Comparison of ENCODE assay signal across 15 mouse cellular contexts in the genomic region with DNA sequence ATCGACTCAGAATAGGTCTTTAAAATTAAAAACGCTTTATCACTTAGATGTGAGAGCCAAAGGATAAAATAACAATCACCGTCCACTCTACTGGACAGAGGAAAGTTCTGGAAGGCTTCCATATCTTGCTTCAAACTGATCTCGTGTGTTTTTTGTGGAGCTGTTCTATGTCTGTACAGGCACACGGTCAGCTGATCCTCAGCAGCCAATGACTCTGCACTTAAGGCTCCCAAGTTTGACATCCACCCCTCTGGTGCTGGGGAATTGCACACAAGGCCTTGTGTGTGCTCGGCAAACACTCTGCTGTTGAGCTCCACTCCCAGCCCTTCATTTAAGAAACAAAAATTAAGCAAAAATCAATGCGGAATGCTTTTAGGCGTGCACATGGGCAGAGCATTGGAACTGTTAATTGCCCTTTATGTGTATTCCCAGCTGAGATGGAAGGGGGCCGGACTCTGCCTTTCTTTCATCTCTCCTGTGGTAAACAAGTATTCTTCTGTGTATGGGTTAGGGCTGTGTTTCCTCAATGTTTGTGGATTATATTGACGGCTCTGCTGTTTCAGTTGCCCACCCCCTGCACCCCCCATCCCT. TPM values are rescaled to one million over a fixed set of nuclear protein-coding genes. Genes with fewer than 3 reads are reported as not detected.
A peak's percentile ranks its signal among the peaks of the same experiment; 100 is the strongest.
DNase-seq lines count a peak whose midpoint lies in the region; ATAC-seq lines count a peak whose summit lies in the region.
"Had no signal": no experiment of that assay in that cellular context is flagged by ENCODE, and none has a peak within 500 bp of the region (broad histone marks: within the 10 kb centered on the region; RNA-seq: fewer than 3 reads in every experiment).

No protein-coding gene starts in this region.

- ATAC-seq in heart, embryonic 14.5 days (ENCODE audit: insufficient number of reproducible peaks, insufficient read depth, low FRiP score, low read depth), result no peak
- peak; percentile 48; the same call in 1 of the 2 replicates for ATAC-seq in neural tube, embryonic 13.5 days (ENCODE audit: low read depth)
- ATAC-seq in neural tube, embryonic 15.5 days (ENCODE audit: low FRiP score), result no peak
- no peak for ATAC-seq in limb, embryonic 15.5 days (ENCODE audit: insufficient number of reproducible peaks, low FRiP score, low TSS enrichment, low read depth)
- ATAC-seq in frontal cortex, adult (ENCODE audit: low TSS enrichment), result no peak

- H3K9me3 ChIP-seq in heart, embryonic 14.5 days (ENCODE audit: control insufficient read depth, low read length), result no peaks in the 10 kb centered on the region
- no peaks in the 10 kb centered on the region for H3K9me3 ChIP-seq in neural tube, embryonic 13.5 days
- H3K9me3 ChIP-seq in neural tube, embryonic 15.5 days (replicated peaks), result no peaks in the 10 kb centered on the region
- H3K9me3 ChIP-seq in limb, embryonic 15.5 days, result no peaks in the 10 kb centered on the region
- H3K9me3 ChIP-seq: embryonic facial prominence, embryonic 15.5 days had no signal

- peaks cover 41 to 65% of the 10 kb centered on the region in 2 experiments for H3K4me1 ChIP-seq in heart, embryonic 14.5 days (ENCODE audit: control insufficient read depth in 2 of 2, insufficient read depth in 2 of 2, low read length in 2 of 2)
- H3K4me1 ChIP-seq in neural tube, embryonic 13.5 days (replicated peaks), result peaks cover 43% of the 10 kb centered on the region
- H3K4me1 ChIP-seq in neural tube, embryonic 15.5 days, result peaks cover 21% of the 10 kb centered on the region
- H3K4me1 ChIP-seq in limb, embryonic 15.5 days, result peaks cover 22% of the 10 kb centered on the region

- peaks cover 20% of the 10 kb centered on the region for H3K36me3 ChIP-seq in heart, embryonic 14.5 days (ENCODE audit: control insufficient read depth, insufficient read depth, low read length)
- peaks cover 3% of the 10 kb centered on the region for H3K36me3 ChIP-seq in neural tube, embryonic 13.5 days
- no peaks in the 10 kb centered on the region for H3K36me3 ChIP-seq in neural tube, embryonic 15.5 days
- H3K36me3 ChIP-seq in limb, embryonic 15.5 days, result peaks cover 3% of the 10 kb centered on the region; the same call in 1 of the 2 replicates
- H3K36me3 ChIP-seq: embryonic facial prominence, embryonic 15.5 days had no signal

- no peak overlapping the region for H3K4me3 ChIP-seq in heart, embryonic 14.5 days (ENCODE audit: control insufficient read depth in 1 of 2, insufficient read depth in 1 of 2, low read depth in 1 of 2, low read length in 2 of 2)
- H3K4me3 ChIP-seq in neural tube, embryonic 13.5 days, result no peak overlapping the region
- H3K4me3 ChIP-seq in neural tube, embryonic 15.5 days (replicated peaks), result no peak overlapping the region
- H3K4me3 ChIP-seq in limb, embryonic 15.5 days, result no peak overlapping the region
- H3K4me3 ChIP-seq: embryonic facial prominence, embryonic 15.5 days; left cerebral cortex, adult 2 months had no signal

- WGBS in heart, embryonic 14.5 days, result 57% methylated on average over 10 of the region's 10 CpGs
- WGBS in neural tube, embryonic 13.5 days, result 67% methylated on average over 10 of the region's 10 CpGs
- 64% methylated on average over 10 of the region's 10 CpGs for WGBS in neural tube, embryonic 15.5 days
- 60% methylated on average over 10 of the region's 10 CpGs for WGBS in limb, embryonic 15.5 days

- H3K27me3 ChIP-seq in heart, embryonic 14.5 days (ENCODE audit: control insufficient read depth, insufficient read depth, low read length), result no peaks in the 10 kb centered on the region
- no peaks in the 10 kb centered on the region for H3K27me3 ChIP-seq in neural tube, embryonic 13.5 days
- no peaks in the 10 kb centered on the region for H3K27me3 ChIP-seq in neural tube, embryonic 15.5 days (replicated peaks)
- no peaks in the 10 kb centered on the region for H3K27me3 ChIP-seq in limb, embryonic 15.5 days
- H3K27me3 ChIP-seq: embryonic facial prominence, embryonic 15.5 days had no signal

- DNase-seq in heart, adult 18-20 months, result no peak
- no peak for DNase-seq in kidney, postnatal 10 days
- DNase-seq in urinary bladder, postnatal 14 days (ENCODE audit: low spot score), result no peak
- DNase-seq: cerebellum, adult 18-20 months; gastrocnemius, postnatal 25 days; kidney, adult 11 months had no signal

- no peak overlapping the region for H3K9ac ChIP-seq in heart, embryonic 14.5 days (ENCODE audit: low read length)
- no peak overlapping the region for H3K9ac ChIP-seq in neural tube, embryonic 13.5 days
- H3K9ac ChIP-seq in neural tube, embryonic 15.5 days (replicated peaks), result no peak overlapping the region
- no peak overlapping the region for H3K9ac ChIP-seq in limb, embryonic 15.5 days
- H3K9ac ChIP-seq: embryonic facial prominence, embryonic 15.5 days had no signal

- H3K27ac ChIP-seq in heart, embryonic 14.5 days (replicated peaks in 1 of 2; ENCODE audit: control insufficient read depth in 1 of 2, insufficient read depth in 1 of 2, low read depth in 2 of 2, low read length in 2 of 2), result peak overlapping the region; percentile 64 to 71; a peak in 3 of 4 replicates
- peak overlapping the region; percentile 73 for H3K27ac ChIP-seq in neural tube, embryonic 13.5 days (replicated peaks)
- no peak overlapping the region for H3K27ac ChIP-seq in neural tube, embryonic 15.5 days (replicated peaks)
- peak overlapping the region; percentile 4; the same call in 1 of the 2 replicates for H3K27ac ChIP-seq in limb, embryonic 15.5 days
- H3K27ac ChIP-seq: embryonic facial prominence, embryonic 15.5 days; left cerebral cortex, adult 2 months had no signal

- no peak overlapping the region for H3K4me2 ChIP-seq in heart, embryonic 14.5 days (ENCODE audit: low read length)
- no peak overlapping the region for H3K4me2 ChIP-seq in neural tube, embryonic 13.5 days
- no peak overlapping the region for H3K4me2 ChIP-seq in neural tube, embryonic 15.5 days
- no peak overlapping the region for H3K4me2 ChIP-seq in limb, embryonic 15.5 days
- H3K4me2 ChIP-seq: embryonic facial prominence, embryonic 15.5 days had no signal

RNA-seq across cellular contexts. Expression of gene 4933415A04Rik, which starts 23.1 kb away (rescaled TPM):
- 5.3 and 5.7 TPM in 2 replicates for polyA plus RNA-seq in heart, embryonic 14.5 days (2014; fragmentation: Nextera tagmentation; extraction: Ambion mirVana)
- under 1 TPM; 0.20 to 0.36 TPM for total RNA-seq in heart, adult 18-20 months (2021)
- polyA plus RNA-seq in neural tube, embryonic 13.5 days (2015; fragmentation: Nextera tagmentation; extraction: Ambion mirVana), result 7.1 and 7.3 TPM in 2 replicates
- 2.7 and 3.5 TPM in 2 replicates for polyA plus RNA-seq in neural tube, embryonic 15.5 days (2015; fragmentation: Nextera tagmentation; extraction: Ambion mirVana)
- polyA plus RNA-seq in limb, embryonic 15.5 days (2015; fragmentation: Nextera tagmentation; extraction: Ambion mirVana), result 2.2 and 2.8 TPM in 2 replicates
- total RNA-seq: gastrocnemius, postnatal 25 days; megakaryocyte, adult 5-6 weeks had no signal

RNA-seq across cellular contexts. Expression of gene Ccnjl, which starts 35.2 kb away (rescaled TPM):
- 20.3 and 21.1 TPM in 2 replicates for polyA plus RNA-seq in heart, embryonic 14.5 days (2014; fragmentation: Nextera tagmentation; extraction: Ambion mirVana)
- total RNA-seq in heart, adult 18-20 months (2021), result 1 to 10 TPM; 1.3 to 1.6 TPM
- 20.9 and 26.7 TPM in 2 replicates for polyA plus RNA-seq in neural tube, embryonic 13.5 days (2015; fragmentation: Nextera tagmentation; extraction: Ambion mirVana)
- polyA plus RNA-seq in neural tube, embryonic 15.5 days (2015; fragmentation: Nextera tagmentation; extraction: Ambion mirVana), result 11.0 and 14.2 TPM in 2 replicates
- 9.5 and 11.3 TPM in 2 replicates for polyA plus RNA-seq in limb, embryonic 15.5 days (2015; fragmentation: Nextera tagmentation; extraction: Ambion mirVana)
- total RNA-seq: megakaryocyte, adult 5-6 weeks had no signal

RNA-seq across cellular contexts. Expression of gene Fabp6, which starts 37.6 kb away (rescaled TPM):
- not detected in 2 replicates for polyA plus RNA-seq in heart, embryonic 14.5 days (2014; fragmentation: Nextera tagmentation; extraction: Ambion mirVana)
- total RNA-seq in heart, adult 18-20 months (2021), result not detected
- not detected in 2 replicates for polyA plus RNA-seq in neural tube, embryonic 13.5 days (2015; fragmentation: Nextera tagmentation; extraction: Ambion mirVana)
- not detected in 2 replicates for polyA plus RNA-seq in neural tube, embryonic 15.5 days (2015; fragmentation: Nextera tagmentation; extraction: Ambion mirVana)
- 0.59 and 2.1 TPM in 2 replicates for polyA plus RNA-seq in limb, embryonic 15.5 days (2015; fragmentation: Nextera tagmentation; extraction: Ambion mirVana)
- total RNA-seq: adrenal gland, adult 18-20 months; gastrocnemius, postnatal 25 days; left cerebral cortex, adult 2 months; megakaryocyte, adult 5-6 weeks had no signal
